Mouse (Mus musculus): ENCODE data around the gene Hist1h4h. TPM values are rescaled to one million over a fixed set of nuclear protein-coding genes. Genes with fewer than 3 reads are reported as not detected.
"Not testable (repeated sequence)": the region's sequence is repeated elsewhere in the genome, so short reads cannot be mapped to it uniquely, and the experiment has no call there.

The Hist1h4h gene
- polyA plus RNA-seq, 1 experiment, result 39.5 TPM

DNA sequence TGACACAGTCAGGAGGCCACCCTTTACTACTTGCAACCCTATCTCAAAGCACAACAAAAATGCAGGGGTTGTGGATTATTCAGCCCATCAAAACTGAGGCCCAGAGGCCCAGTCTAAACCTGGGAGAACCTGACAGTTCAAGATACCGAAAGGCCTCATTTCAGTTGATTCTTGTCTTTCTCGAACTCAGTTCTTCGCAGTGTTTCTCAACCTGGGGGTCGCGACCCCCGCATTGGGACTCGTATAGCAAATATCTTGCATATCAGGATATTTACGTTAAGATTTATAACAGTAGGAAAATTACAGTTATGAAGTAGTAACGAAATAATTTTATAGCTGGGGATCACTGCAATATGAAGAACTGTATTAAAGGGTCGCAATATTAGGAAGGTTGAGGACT lies 4.9 kb upstream of the Hist1h4h start:
- no peaks in the 10 kb centered on the region; the same call in 1 of the 2 replicates for H3K4me1 ChIP-seq (ENCODE audit: control insufficient read depth, insufficient read depth, low read length)
- peak overlapping the region; percentile 6 for H3K4me3 ChIP-seq (replicated peaks; ENCODE audit: control insufficient read depth, low read depth, low read length)
- TF ChIP-seq POLR2A (IDR thresholded peaks at IDR 0.05; ENCODE audit: borderline replicate concordance, control insufficient read depth, low read depth, low read length) (no peak), CTCF (IDR thresholded peaks at IDR 0.05; ENCODE audit: control insufficient read depth, insufficient read depth, low read length) (no peak)
- H3K27ac ChIP-seq (ENCODE audit: control insufficient read depth, insufficient read depth, low read depth, low read length, poor library complexity), result no peak overlapping the region
- WGBS, result 4% methylated on average over 10 of the region's 10 CpGs

DNA sequence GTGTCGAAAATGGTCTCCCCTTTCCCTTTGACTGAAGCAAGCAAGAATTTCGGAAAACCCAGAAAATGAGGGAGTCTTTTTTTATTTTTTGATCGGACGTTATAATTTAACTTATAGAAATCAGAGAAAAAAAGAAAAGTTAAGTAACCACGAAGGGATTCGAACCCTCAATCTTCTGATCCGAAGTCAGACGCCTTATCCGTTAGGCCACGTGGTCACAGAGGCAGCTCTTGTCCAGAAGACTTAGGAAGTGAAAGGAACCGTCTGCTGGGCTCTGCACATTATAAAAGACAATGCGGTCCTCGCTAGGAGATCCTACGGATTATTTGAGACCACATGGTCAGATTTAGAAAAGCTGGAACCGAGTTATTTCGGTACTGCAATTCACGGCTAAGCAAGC lies 4.5 kb upstream of the Hist1h4h start:
- TF ChIP-seq CTCF (IDR thresholded peaks at IDR 0.05; ENCODE audit: control insufficient read depth, insufficient read depth, low read length) (no peak), POLR2A (IDR thresholded peaks at IDR 0.05; ENCODE audit: borderline replicate concordance, control insufficient read depth, low read depth, low read length) (no peak)
- H3K4me1 ChIP-seq (ENCODE audit: control insufficient read depth, insufficient read depth, low read length), result no peaks in the 10 kb centered on the region; the same call in 1 of the 2 replicates
- WGBS, result under 1% methylated on average over 17 of the region's 17 CpGs
- H3K27ac ChIP-seq (ENCODE audit: control insufficient read depth, insufficient read depth, low read depth, low read length, poor library complexity), result no peak overlapping the region
- peak overlapping the region; percentile 26 for H3K4me3 ChIP-seq (replicated peaks; ENCODE audit: control insufficient read depth, low read depth, low read length)

DNA sequence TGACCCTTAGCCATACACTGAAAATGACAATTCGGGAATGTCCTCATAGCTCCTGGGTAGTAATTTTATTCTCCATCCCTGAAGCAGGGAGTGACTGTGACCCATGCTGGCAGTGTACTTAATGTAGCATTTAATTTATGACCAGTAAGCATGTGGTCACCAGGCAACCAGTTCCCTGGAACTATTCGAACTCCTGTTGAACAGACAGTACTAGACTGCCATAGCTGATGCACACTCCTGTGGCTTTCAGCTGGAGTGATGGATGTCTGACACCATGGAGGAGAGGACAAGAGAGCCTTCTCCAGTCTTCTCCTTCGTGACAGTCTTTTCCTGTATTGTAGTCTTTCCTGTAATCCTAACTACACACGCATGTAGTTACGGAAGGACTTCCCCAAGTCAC lies 1.8 kb upstream of the Hist1h4h start:
- Histone ChIP-seq H3K27ac (ENCODE audit: control insufficient read depth, insufficient read depth, low read depth, low read length, poor library complexity) (no peak overlapping the region), H3K4me3 (replicated peaks; ENCODE audit: control insufficient read depth, low read depth, low read length) (no peak overlapping the region), H3K4me1 (ENCODE audit: control insufficient read depth, insufficient read depth, low read length) (peaks cover 1% of the 10 kb centered on the region; the same call in 1 of the 2 replicates)
- 77% methylated on average over 5 of the region's 5 CpGs for WGBS
- TF ChIP-seq CTCF (IDR thresholded peaks at IDR 0.05; ENCODE audit: control insufficient read depth, insufficient read depth, low read length) (no peak), POLR2A (IDR thresholded peaks at IDR 0.05; ENCODE audit: borderline replicate concordance, control insufficient read depth, low read depth, low read length) (no peak)

DNA sequence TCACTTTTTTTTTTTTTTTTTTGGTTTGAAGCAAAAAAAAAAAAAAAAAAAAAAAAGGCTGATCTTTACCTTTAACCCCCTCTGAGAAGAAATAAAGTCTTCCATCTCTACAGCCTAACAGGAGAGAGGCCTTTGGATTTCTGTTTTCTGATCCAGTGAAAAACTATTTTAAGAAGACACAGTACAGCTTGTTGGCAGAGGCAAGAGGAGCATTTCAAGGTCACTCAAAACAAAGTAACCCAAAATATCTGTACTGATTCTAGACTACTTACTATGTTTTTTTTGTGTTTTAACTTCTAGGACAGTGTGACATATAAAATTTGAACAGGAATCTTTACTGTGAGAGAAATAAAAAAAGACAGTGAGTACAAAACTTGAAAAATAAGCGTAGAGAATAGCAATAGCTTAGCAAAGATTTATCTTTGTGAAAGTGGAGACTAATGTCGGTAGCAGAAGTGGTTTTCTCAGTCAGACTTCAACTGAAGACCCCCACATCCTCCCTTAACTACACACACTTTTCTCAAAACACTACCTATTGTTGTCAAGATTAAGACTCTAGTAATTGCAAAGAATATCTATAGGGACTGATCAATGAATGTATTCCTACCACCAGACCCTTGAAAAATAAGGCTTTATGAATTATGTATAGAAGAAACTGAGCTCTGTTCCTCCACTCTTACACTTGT lies 1.2 kb upstream of the Hist1h4h start:
- peaks cover 1% of the 10 kb centered on the region; the same call in 1 of the 2 replicates for H3K4me1 ChIP-seq (ENCODE audit: control insufficient read depth, insufficient read depth, low read length)
- no peak for TF ChIP-seq POLR2A (IDR thresholded peaks at IDR 0.05; ENCODE audit: borderline replicate concordance, control insufficient read depth, low read depth, low read length)
- TF ChIP-seq CTCF (IDR thresholded peaks at IDR 0.05; ENCODE audit: control insufficient read depth, insufficient read depth, low read length), result no peak
- H3K4me3 ChIP-seq (replicated peaks; ENCODE audit: control insufficient read depth, low read depth, low read length), result no peak overlapping the region
- H3K27ac ChIP-seq (ENCODE audit: control insufficient read depth, insufficient read depth, low read depth, low read length, poor library complexity), result no peak overlapping the region
- WGBS, result 24% methylated on average over 2 of the region's 2 CpGs

DNA sequence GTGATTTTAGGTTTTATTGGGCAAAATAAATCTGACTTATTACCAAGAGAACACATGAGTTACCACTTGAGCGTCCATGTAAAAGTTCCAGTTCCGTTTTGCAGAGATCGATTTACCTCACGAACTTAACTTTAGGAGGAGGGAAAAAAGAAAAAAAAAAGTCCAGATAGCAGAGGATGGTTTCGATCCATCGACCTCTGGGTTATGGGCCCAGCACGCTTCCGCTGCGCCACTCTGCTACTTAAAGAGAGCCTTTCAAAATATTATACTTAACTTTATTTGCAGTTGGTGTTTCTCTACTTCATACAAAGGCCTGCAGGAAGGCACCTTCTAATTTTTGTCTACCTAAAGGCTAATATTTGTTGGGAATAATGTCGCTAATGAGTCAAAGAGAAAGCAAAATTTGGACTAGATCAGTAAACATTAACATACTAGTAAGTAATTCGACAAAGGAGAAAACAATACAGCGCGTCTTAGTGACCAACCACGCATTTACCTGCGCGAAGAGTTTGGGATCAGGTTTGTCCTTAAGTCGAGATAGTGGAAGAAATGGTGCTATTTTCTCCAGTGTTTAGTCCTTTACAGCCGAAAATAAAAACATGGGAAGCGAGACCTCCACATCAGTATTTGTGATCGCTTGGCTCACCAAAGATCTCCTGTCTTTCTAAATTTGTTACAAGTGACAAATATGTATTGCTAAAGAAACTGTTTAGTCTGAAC lies 509 bp upstream of the Hist1h4h start:
- peaks cover 1% of the 10 kb centered on the region; the same call in 1 of the 2 replicates for H3K4me1 ChIP-seq (ENCODE audit: control insufficient read depth, insufficient read depth, low read length)
- H3K27ac ChIP-seq (ENCODE audit: control insufficient read depth, insufficient read depth, low read depth, low read length, poor library complexity), result peak overlapping the region; percentile 96
- under 1% methylated on average over 20 of the region's 20 CpGs for WGBS
- TF ChIP-seq POLR2A (IDR thresholded peaks at IDR 0.05; ENCODE audit: borderline replicate concordance, control insufficient read depth, low read depth, low read length), result no peak
- TF ChIP-seq CTCF (IDR thresholded peaks at IDR 0.05; ENCODE audit: control insufficient read depth, insufficient read depth, low read length), result no peak
- H3K4me3 ChIP-seq (replicated peaks; ENCODE audit: control insufficient read depth, low read depth, low read length), result peak overlapping the region; percentile 68

DNA sequence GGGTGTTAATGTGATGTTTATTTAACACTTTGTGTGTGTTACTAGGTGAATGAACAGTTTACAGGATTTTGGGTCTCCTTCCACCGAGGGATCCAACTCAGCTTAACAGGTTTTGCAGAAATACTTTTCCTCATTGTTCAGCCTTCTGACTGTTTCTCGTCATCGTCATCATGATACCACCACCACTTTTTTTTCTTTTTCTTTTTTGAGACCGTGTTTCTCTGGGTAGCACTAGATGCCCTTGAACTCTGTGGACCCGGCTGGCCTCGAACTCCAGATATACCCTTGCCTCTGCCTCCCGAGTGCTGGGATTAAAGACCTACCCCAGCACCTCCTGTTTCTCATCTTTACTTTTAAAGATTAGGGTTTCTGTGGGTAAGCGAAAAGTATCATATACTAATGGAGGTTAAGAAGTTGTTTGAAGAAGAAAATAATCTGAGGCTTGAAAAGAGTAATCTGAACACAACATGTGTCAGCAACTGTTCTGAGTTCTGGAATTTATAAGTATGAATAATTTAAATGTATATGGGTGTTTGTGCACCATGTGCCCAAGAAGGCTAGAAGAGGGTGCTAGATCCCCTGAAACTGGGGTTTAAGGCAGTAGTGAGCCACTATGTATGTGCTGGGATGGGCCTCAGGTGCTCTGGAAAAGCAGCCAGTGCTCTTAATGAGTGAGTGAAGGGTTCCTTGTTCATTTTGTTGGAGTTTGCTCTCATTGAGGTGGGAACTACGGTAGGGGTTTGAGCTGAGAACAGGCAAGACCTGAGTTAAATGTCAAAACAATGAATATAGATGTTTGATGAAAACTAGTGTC lies 1.6 kb downstream of the Hist1h4h start:
- WGBS, result 21% methylated on average over 9 of the region's 9 CpGs
- H3K4me1 ChIP-seq (ENCODE audit: control insufficient read depth, insufficient read depth, low read length), result peaks cover 1% of the 10 kb centered on the region; the same call in 1 of the 2 replicates
- peak overlapping the region; percentile 90 for H3K27ac ChIP-seq (ENCODE audit: control insufficient read depth, insufficient read depth, low read depth, low read length, poor library complexity)
- H3K4me3 ChIP-seq (replicated peaks; ENCODE audit: control insufficient read depth, low read depth, low read length), result peak overlapping the region; percentile 44
- TF ChIP-seq CTCF (IDR thresholded peaks at IDR 0.05; ENCODE audit: control insufficient read depth, insufficient read depth, low read length) (no peak), POLR2A (IDR thresholded peaks at IDR 0.05; ENCODE audit: borderline replicate concordance, control insufficient read depth, low read depth, low read length) (no peak)

DNA sequence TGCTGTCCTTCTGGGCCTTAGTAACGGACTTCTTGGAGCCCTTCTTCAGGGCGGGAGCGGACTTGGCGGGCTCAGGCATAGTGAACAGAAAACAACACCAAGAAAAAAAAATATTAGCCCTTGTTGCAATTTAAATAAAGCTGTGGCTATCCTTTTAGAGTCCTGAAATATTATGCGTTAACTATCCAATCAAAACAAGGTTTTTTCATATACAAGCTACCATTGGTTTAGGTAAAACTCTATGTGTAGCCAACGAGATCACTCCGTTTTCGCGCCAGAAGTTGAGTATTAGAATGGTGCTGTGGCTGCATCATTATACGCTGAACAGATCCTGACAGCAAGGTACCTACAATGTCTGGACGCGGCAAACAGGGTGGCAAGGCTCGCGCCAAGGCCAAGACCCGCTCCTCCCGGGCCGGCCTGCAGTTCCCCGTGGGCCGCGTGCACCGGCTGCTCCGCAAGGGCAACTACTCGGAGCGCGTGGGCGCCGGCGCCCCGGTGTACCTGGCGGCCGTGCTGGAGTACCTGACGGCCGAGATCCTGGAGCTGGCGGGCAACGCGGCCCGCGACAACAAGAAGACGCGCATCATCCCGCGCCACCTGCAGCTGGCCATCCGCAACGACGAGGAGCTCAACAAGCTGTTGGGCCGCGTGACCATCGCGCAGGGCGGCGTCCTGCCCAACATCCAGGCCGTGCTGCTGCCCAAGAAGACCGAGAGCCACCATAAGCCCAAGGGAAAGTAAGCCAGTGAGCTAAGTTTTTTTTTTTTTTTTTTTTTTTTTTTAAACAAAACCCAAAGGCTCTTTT lies 2.9 kb downstream of the Hist1h4h start, which contains the start of gene Hist1h2af:
TSS of gene Hist1h2af (plus strand) at position 347 of the 808 bp plus-strand sequence.
- peak within 1 kb of the TSS; percentile 69 for H3K4me3 ChIP-seq (replicated peaks; ENCODE audit: control insufficient read depth, low read depth, low read length)
- peak; percentile 90; the same call in 1 of the 2 replicates for TF ChIP-seq POLR2A (IDR thresholded peaks at IDR 0.05; ENCODE audit: borderline replicate concordance, control insufficient read depth, low read depth, low read length)
- H3K4me1 ChIP-seq (ENCODE audit: control insufficient read depth, insufficient read depth, low read length), result not testable (repeated sequence)
- H3K27ac ChIP-seq (ENCODE audit: control insufficient read depth, insufficient read depth, low read depth, low read length, poor library complexity), result peak within 1 kb of the TSS; percentile 92
- WGBS, result under 1% methylated on average over 33 of the region's 53 CpGs
